Mouse (Mus musculus): ENCODE results near the gene Sf3a2. TPM values are rescaled to one million over a fixed set of nuclear protein-coding genes. Genes with fewer than 3 reads are reported as not detected.

The Sf3a2 gene
- total RNA-seq (2022) = 10 to 100 TPM; 25.0 to 33.0 (median 31.5) TPM

- DNase-seq (ENCODE audit: low spot score) = peak; percentile 94
Measured at GRCm38 (mm10) chr10:80798150-80799006, at the start of gene Sf3a2, which contains the start of gene Plekhj1. Gene Sf3a2 (plus strand): TSS chr10:80798198. Gene Plekhj1 (minus strand): TSS chr10:80798626.

DNA sequence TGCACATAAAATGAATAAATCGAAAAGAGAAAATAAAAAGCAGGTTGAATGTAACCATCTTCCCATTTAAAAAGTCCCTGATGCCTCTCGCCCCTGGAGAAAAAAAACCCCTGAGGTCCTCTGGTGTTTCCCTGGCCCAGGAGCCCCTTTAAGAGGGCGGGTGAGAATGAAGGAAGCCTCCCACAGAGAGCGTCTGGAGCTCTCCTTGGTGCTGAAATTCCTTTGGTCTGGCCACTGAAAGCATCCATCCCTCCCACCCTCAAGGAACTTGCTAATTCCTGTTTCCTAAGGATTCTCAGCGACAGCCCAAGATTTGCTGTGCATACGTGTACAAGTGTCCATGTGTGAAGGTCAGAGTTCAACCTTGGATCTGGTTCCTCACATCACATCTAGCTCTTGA, 49.4 kb upstream of the Sf3a2 start:
- DNase-seq (ENCODE audit: low spot score) = peak; percentile 55

DNA sequence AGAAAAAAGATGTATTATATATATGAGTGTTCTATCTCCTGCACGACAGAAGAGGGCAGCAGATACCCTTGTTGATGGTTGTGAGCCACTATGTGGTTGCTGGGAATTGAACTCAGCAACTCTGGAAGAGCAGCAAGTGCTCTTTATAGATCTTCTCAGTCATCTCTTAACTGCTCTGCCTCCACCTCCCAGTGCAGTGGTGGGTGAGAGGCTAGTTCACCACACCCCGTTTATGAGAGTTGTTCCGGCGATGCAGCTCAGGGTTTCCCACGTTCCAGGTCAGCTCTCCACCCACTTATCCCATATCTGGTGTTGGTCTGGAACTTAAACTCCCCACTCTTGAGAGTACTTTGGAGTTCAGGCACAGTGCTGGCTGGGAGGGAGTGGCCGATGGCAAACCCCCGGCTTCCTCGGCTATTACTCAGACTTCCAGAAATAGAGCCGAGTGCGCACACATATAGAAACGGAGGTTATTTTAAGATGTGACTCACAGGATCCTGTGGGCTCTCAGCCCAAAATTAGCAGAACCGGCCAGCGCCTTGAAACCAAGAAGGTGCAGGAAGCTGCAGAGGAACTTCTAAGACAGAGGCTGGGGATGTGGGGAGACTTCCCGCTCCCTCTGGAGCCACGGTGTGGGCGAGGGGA, 46.7 kb upstream of the Sf3a2 start:
- DNase-seq (ENCODE audit: low spot score) = peak; percentile 88

DNA sequence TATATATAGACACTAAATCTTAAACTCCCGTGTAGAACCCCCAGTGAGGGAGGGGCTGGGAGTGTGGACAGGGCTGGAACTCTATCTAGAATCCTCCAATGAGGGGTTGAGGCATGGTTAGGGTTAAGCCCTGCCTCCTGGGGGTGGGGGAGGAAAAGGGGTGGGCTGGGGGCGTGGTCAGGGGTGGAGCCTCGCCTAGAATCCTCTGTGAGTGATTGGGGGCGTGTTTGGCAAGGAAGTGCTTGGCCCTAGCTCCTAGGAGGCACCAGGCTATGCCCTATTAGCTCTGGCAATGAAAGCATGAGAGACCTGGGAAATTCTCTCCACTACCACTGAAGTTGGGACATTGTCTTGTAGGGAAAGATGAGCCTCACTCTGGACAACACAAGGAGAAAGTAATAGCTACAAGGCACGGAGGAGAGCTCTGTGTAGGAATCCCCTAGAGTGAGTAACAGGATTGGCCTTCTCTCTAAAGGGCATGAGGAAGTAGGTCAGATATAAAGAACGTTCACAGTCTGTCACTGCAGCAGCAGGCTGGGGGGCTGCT, 45.8 kb upstream of the Sf3a2 start:
- DNase-seq (ENCODE audit: low spot score) = peak; percentile 77

GRCm38 (mm10) chr10:80754594-80755290, 43.3 kb upstream of the Sf3a2 start, which contains the start of gene Dot1l:
Gene Dot1l (plus strand): TSS chr10:80755206.
- DNase-seq (ENCODE audit: low spot score) = peak; percentile 97

GRCm38 (mm10) chr10:80755291-80756015, 42.5 kb upstream of the Sf3a2 start:
- DNase-seq (ENCODE audit: low spot score) = no peak

- no peak for DNase-seq (ENCODE audit: low spot score)
Measured at GRCm38 (mm10) chr10:80756099-80756498, 41.9 kb upstream of the Sf3a2 start.

DNA sequence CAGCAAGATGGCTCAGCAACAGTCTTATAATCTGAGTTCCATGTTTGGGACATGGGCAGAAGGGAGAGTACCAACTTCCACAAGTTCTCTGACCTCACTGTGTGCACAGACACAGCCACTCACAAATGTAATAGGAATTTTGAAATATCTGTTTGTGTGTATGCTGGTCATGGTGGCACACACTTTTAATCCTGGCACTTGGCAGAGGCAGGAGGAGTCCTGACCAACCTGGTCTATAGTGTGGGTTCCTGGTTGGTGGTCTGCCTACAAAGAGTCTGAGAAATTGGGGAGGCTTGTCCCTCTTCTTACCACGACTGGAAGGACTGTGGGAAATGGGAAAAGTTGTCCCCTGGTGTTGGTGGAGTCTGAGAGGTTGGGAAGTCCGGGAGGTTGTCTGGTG, 41.5 kb upstream of the Sf3a2 start:
- DNase-seq (ENCODE audit: low spot score) = no peak

DNA sequence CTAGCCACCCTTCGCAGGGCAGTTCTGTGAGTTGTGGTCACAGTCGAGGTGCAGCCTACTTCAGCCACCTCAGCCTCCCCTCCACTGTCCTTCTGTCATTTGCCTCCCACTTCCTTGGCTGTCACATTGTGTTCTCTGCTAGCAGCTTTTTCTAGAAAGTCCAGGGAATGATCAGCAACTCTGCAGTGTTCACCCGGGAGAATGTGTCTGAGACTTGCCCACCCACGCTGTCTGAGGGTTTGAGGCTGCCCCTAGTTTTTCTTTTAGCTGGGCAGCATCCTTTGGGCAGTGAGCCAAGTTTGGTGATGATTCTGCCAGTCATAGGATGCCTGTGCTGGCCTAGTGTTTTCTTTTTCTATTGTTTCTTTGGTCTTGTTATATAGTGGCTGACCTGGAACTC, 41.0 kb upstream of the Sf3a2 start:
- DNase-seq (ENCODE audit: low spot score) = no peak

DNA sequence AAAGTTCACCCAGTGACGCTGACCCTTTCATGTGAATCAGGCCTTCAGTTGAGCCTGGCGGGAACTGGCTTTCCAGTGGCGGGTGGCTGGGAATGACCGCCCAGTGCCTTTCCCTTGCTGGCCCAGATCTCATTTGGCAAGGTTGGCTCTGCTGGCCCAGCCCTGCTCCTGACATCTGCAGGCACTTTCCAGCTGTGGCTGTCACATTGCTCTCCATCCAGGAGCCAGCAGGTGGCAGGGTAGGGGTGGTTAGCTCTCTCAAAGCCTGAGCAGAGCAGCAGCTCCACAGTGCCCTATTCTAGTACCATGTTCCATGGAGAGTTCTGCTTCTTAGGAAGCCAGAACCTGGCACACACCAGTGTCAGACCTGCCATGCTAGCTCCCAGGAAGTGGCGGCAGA, 40.3 kb upstream of the Sf3a2 start:
- peak; percentile 85 for DNase-seq (ENCODE audit: low spot score)

DNA sequence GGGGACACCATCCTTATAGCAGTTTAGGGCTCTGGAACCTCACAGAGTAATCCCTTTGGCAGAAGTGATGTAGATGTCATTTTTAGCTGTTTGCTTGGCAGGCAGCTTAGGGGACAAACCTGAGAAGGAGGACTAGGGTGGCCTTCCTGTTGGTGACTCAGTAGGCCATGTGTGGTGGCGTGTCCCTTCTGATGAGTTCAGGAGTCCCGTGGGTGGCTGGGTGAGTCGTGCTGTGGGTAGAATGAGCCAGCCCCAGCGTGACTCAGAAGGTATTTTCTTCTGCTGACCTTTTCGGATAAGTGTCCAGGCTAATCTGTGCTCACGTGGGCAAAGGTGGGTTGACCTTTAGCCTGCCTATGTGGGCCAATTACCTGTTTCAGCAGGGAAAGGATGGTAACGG, 39.3 kb upstream of the Sf3a2 start:
- DNase-seq (ENCODE audit: low spot score) = no peak

DNA sequence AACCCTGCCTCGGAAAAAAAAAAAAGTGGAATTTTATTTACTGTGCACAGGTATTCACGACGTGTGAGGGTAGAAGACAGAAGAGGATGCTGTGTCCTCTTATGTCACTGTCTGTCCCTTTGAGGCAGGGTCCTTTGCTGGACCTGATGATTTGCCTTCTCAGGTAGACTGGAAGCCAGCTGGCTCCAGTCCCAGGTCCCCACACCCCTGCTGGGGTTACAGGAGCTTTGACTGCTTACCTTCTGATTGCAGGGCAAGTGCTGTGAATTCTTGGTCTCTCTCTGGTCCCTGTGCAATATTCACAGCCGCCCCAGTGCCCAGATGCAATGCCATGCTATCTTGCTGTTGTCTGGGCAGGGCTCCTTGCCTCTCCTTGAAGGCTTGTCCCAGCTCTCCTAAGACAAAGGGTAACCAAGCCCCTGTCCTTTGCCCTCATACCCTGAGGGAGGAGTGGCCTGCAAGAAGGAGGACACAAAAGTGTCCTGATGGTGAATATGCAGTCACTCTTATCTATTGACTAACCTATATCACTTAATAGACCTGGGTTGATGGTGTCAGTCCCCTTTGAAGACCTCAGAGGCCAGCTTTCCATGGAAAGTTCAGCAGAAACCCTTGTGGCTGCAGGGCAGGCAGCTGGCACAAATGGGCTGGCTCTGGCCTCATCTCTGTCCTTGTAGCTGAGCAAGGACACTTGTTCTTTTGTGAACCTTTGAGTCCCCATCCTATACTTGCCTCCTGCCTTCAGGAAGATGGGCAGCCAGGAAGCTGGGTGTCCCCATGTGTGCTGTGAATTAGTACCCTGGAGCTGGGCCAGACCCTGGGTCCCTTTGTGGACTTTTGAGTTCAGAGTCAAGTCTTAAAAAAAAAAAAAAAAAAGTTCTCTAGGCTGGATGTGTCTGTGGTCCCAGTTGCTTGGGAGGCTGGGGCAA, 37.1 kb upstream of the Sf3a2 start:
- DNase-seq (ENCODE audit: low spot score) = no peak

- DNase-seq (ENCODE audit: low spot score) = no peak
Measured at GRCm38 (mm10) chr10:80761821-80762220, 36.2 kb upstream of the Sf3a2 start.

GRCm38 (mm10) chr10:80763502-80763901, 34.5 kb upstream of the Sf3a2 start:
- DNase-seq (ENCODE audit: low spot score) = no peak

GRCm38 (mm10) chr10:80765746-80766145, 32.3 kb upstream of the Sf3a2 start:
- no peak for DNase-seq (ENCODE audit: low spot score)

DNA sequence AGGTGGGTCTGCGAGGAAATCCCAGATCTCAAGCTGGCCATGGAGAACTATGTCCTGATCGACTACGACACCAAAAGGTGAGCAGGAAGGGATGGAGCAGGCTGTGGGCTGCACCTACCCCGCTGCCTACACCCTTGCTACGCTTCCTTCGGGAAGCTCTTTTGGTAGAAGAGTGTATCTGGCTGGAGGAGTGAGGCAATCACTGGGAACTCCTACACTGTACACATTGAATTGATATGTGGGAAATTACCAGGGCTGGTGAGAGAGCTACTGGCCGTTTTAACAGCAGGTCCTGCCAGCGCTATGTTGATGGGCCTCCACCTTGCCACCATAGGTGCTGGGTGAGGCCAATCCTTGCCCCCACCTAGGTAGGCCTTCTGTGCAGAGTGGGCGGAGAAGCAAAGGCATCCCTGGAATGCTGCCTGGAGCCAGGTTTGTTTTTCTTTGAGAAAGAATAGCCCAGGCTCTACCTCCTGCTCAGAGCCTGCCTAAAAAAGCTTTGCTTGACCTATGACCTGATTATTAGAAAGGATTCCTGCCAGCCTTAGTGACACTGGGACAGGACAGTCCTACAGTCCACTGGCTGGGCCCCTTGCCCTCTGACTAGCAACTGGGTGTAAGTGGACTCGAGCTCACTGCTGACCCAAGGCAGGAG, 31.7 kb upstream of the Sf3a2 start:
- DNase-seq (ENCODE audit: low spot score) = no peak

GRCm38 (mm10) chr10:80768365-80768764, 29.6 kb upstream of the Sf3a2 start:
- DNase-seq (ENCODE audit: low spot score) = no peak

- no peak for DNase-seq (ENCODE audit: low spot score)
Measured at GRCm38 (mm10) chr10:80773816-80774215, 24.2 kb upstream of the Sf3a2 start.

DNA sequence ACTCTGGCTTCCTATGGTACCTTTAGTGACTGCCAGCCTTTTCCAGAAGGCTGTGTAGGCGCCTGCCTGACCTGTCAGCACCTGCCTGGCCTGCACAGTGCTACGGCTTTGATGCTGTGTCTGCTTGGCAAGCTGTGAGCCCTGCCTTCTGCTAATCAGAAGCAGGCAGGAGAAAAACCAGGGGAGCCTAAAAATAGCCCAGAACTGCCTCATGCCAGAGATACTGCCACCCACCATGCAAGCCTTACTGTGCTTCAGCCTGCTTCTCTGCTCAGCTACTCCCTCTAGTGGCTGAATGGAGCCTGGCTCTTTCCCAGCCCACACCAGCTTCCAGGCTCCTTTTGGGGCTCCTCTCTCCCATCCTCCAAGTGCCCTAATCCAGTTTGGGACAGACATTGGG, 23.4 kb upstream of the Sf3a2 start:
- DNase-seq (ENCODE audit: low spot score) = peak; percentile 81

DNA sequence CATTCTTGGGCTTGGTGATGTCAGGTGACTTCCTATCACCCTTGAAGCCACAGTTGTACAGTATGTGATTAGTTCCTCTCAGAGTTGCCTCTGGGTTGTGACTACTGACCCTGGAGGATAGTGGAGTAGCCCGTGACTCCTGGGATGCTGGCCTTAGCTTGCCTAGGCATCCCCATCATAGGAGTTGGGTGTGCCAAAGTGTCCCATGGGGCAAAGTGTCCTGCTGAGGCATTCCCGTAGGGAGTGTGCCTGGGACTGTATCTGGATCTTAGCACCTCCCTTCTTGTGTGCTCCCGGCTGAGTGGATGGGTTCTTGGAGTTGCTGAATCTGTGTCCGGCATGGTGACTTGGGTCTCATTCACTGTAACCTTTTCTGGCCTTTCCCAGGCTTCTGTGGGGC, 23.0 kb upstream of the Sf3a2 start:
- no peak for DNase-seq (ENCODE audit: low spot score)

All from heart, adult 8-10 months (tissue).